Mouse (Mus musculus) cortical plate, adult 2 months (tissue): ENCODE data around the gene Sbf1. TPM values are rescaled to one million over a fixed set of nuclear protein-coding genes. Genes with fewer than 3 reads are reported as not detected.

Source experiments
- H3K27ac ChIP-seq: fragments of 200-500 bp; 2 replicates; pipeline ENCODE4 v1.5.1; 2012; ENCODE audit warnings: low read length, control low read depth, inconsistent platforms; ENCODE audit not compliant: insufficient read depth
- H3K4me1 ChIP-seq: fragments of 200-500 bp; 2 replicates; pipeline ENCODE4 v1.6.1; 2011; ENCODE audit warnings: low read length; ENCODE audit not compliant: control insufficient read depth, insufficient read depth
- H3K4me3 ChIP-seq: fragments of 200-500 bp; 2 replicates; pipeline ENCODE4 v1.5.1; 2011; ENCODE audit warnings: mild to moderate bottlenecking, low read length, control low read depth; ENCODE audit not compliant: insufficient read depth
- CTCF ChIP-seq: fragments of 200-500 bp; IDR thresholded peaks from 2 replicates; pipeline ENCODE4 v1.5.1; 2011; ENCODE audit warnings: mild to moderate bottlenecking, control low read depth, low read length; ENCODE audit not compliant: insufficient read depth; ENCODE audit errors: extremely low read depth
- POLR2A ChIP-seq: fragments of 200-500 bp; IDR thresholded peaks from 2 replicates; pipeline ENCODE4 v1.6.1; 2011; ENCODE audit warnings: mild to moderate bottlenecking, low read length, control low read depth; ENCODE audit not compliant: insufficient read depth; ENCODE audit errors: extremely low read depth
- polyA plus RNA-seq: library from polyadenylated mRNA; depleted of rRNA; stranded (reverse); fragments of >200 nt; gene quantifications from 2 replicates; pipeline ENCODE4 v1.2.3, GENCODE M21; 2012

Gene Sbf1
- polyA plus RNA-seq, 1 experiment, result 264 TPM

GRCm38 (mm10) chr15:89305966-89306365 is 9.1 kb downstream of the Sbf1 start:
- TF ChIP-seq POLR2A (no peak), CTCF (no peak)
- H3K27ac ChIP-seq, result no peak overlapping the region

GRCm38 (mm10) chr15:89300600-89300999 is 14.5 kb downstream of the Sbf1 start:
- H3K4me3 ChIP-seq, result no peak overlapping the region
- TF ChIP-seq POLR2A (no peak), CTCF (no peak)
- no peak overlapping the region for H3K27ac ChIP-seq
- H3K4me1 ChIP-seq, result no peaks in the 10 kb centered on the region

More at GRCm38 (mm10) chr15:89305966-89306365, 9.1 kb downstream of the Sbf1 start:
- peaks cover 22% of the 10 kb centered on the region for H3K4me1 ChIP-seq
- H3K4me3 ChIP-seq, result no peak overlapping the region

- H3K27ac ChIP-seq, result no peak overlapping the region
- no peak for TF ChIP-seq POLR2A
- TF ChIP-seq CTCF, result no peak
- H3K4me3 ChIP-seq, result no peak overlapping the region
- H3K4me1 ChIP-seq, result no peaks in the 10 kb centered on the region
These were observed 14.9 kb downstream of the Sbf1 start for GRCm38 (mm10) chr15:89300180-89300579.

GRCm38 (mm10) chr15:89297695-89298094 is 17.4 kb downstream of the Sbf1 start:
- no peak overlapping the region for H3K4me3 ChIP-seq
- no peak overlapping the region for H3K27ac ChIP-seq
- no peak for TF ChIP-seq POLR2A
- no peak for TF ChIP-seq CTCF
- H3K4me1 ChIP-seq, result no peaks in the 10 kb centered on the region

GRCm38 (mm10) chr15:89296465-89296864 is 18.6 kb downstream of the Sbf1 start:
- no peak overlapping the region for H3K4me3 ChIP-seq
- no peak overlapping the region for H3K27ac ChIP-seq
- TF ChIP-seq POLR2A (no peak), CTCF (no peak)
- H3K4me1 ChIP-seq, result no peaks in the 10 kb centered on the region

GRCm38 (mm10) chr15:89295580-89296165 is 19.4 kb downstream of the Sbf1 start:
- no peaks in the 10 kb centered on the region for H3K4me1 ChIP-seq
- no peak for TF ChIP-seq POLR2A
- no peak for TF ChIP-seq CTCF
- H3K4me3 ChIP-seq, result no peak overlapping the region
- no peak overlapping the region for H3K27ac ChIP-seq

GRCm38 (mm10) chr15:89293778-89294177 is 21.3 kb downstream of the Sbf1 start:
- no peak overlapping the region for H3K27ac ChIP-seq
- no peak overlapping the region for H3K4me3 ChIP-seq
- TF ChIP-seq CTCF, result no peak
- no peak for TF ChIP-seq POLR2A
- no peaks in the 10 kb centered on the region for H3K4me1 ChIP-seq

- Histone ChIP-seq H3K4me3 (no peak overlapping the region), H3K27ac (no peak overlapping the region), H3K4me1 (no peaks in the 10 kb centered on the region)
- no peak for TF ChIP-seq POLR2A
- no peak for TF ChIP-seq CTCF
These were observed 22.3 kb downstream of the Sbf1 start for GRCm38 (mm10) chr15:89292795-89293194.

GRCm38 (mm10) chr15:89291521-89291920 is 23.6 kb downstream of the Sbf1 start:
- no peaks in the 10 kb centered on the region for H3K4me1 ChIP-seq
- no peak overlapping the region for H3K27ac ChIP-seq
- no peak for TF ChIP-seq CTCF
- no peak for TF ChIP-seq POLR2A
- H3K4me3 ChIP-seq, result no peak overlapping the region

- Histone ChIP-seq H3K4me3 (no peak overlapping the region), H3K4me1 (peaks cover 2% of the 10 kb centered on the region; the same call in 1 of the 2 replicates), H3K27ac (no peak overlapping the region)
- TF ChIP-seq CTCF (no peak), POLR2A (no peak)
These were observed 25.7 kb downstream of the Sbf1 start for GRCm38 (mm10) chr15:89289455-89289854.
